Mouse (Mus musculus) spleen, postnatal 36 days (tissue): ENCODE results near the gene Ccr7.

ENCODE experiments used
- DNase-seq, 2 experiments: peaks; one replicate each; pipeline ENCODE4 v3.0.0; 2022; ENCODE audit warnings: low spot score in 2 of 2, mixed read lengths in 1 of 2

Gene Ccr7

DNA sequence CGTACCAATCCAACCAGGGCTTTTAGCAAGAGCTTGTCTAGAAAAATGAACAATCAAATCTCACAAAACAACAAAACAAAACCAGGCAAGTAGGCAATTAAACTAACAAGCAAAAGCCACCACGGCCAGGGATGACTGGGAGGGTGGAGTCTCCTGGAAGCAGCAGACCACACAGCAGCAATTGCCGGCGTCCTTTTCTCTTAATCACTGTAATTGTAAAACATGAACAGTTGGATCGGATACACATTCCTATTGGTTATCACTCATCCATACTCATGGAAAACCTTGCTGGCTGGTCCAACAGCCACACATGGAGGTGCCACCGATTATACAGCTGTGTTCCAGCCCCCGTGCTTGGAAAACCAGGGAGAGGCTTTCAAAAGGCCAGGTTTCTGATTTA, 37.0 kb downstream of the Ccr7 start:
- no peak for DNase-seq

DNA sequence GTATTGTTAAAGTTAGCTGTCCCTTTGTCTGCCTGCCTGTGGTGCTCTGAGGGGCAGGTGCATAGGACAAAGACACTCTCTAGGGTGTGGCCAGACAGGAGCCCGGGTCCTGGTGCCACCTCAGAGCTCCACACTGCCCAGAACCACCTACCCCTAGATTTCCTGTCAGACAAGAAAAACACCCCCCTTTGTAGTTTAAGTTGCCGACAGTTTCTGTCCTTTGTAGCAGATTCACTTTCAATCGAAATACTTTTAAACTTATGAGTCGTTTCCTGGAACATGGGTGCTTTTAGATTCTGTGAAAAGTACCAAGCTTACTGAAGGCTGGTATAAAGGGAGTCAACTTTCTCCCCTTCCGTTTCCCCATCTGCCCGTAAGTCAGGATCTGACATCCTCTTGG, 38.9 kb downstream of the Ccr7 start:
- no peak for DNase-seq

DNA sequence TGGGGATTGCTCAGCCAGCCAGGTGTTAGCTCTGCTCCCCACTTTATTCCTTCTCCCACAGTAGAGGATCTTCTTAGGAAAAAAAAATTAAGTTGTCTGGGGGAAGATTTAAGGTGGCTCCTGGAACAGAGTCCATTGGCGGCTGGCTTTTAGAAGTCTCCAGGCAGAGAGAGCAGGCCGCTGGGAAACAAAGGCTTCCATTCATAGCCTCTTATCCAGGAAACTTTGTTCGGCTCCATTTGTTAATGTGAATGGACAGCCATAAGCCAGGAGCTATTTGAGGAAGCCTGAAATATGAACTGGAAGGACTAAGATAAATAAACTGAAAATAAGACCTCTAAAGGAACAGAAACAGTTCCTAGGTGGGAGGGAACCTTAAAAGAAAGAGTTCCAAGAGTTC, 41.8 kb downstream of the Ccr7 start:
- no peak for DNase-seq

DNA sequence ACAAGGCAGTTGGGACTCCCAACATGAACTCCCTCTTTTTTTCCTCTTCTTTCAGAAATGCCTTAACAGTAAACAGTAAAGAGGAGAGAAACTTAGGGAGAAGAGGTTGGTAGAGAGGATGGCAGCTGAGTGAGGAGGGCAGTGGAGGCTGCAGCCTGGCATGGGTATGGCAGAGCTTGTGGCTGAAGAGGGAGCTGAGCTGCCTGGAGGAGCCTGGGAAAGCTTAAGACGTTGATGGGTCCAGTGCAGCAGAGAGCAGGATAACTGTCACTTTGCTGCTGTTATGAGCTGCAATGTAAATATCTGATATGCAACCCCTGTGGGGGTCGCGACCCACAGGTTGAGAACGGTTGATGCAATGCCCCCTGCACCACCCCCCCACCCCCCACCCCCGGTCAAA, 42.2 kb downstream of the Ccr7 start:
- DNase-seq, result no peak

DNA sequence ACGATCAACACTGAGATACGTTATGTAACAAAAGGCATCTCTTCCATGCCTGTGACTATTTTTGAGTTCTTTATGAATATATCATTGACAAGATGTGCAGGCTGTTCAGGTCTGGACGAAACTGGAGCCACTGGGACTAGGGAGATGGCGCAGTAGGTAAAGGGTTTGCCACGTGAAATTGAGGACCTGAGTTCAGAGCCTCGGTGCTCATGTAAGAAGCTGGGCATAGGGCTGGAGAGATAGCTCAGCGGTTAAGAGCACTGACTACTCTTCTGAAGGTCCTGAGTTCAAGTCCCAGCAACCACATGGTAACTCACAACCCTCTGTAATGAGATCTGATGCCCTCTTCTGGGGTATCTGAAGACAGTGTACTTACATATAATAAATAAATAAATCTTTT, 43.2 kb downstream of the Ccr7 start:
- no peak for DNase-seq

DNA sequence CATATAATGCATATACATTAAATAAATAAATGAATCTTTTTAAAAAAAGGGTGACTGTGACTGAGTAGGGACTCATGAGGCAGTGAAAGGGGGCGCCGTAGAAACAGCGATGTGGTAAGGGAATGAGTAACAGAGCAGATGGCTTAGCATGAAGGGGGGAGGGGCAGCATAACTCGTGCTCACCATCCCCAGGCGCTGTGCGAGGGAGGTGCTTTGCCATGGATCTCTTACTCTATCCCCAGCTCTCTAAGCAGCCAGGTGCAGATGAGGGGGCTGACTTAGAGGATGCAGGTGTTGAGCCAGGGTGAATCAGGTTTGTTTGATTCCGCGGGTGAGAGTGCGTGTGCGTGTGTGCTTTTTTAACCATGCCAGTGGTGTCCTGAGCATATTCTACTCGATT, 43.7 kb downstream of the Ccr7 start:
- DNase-seq, result no peak

DNA sequence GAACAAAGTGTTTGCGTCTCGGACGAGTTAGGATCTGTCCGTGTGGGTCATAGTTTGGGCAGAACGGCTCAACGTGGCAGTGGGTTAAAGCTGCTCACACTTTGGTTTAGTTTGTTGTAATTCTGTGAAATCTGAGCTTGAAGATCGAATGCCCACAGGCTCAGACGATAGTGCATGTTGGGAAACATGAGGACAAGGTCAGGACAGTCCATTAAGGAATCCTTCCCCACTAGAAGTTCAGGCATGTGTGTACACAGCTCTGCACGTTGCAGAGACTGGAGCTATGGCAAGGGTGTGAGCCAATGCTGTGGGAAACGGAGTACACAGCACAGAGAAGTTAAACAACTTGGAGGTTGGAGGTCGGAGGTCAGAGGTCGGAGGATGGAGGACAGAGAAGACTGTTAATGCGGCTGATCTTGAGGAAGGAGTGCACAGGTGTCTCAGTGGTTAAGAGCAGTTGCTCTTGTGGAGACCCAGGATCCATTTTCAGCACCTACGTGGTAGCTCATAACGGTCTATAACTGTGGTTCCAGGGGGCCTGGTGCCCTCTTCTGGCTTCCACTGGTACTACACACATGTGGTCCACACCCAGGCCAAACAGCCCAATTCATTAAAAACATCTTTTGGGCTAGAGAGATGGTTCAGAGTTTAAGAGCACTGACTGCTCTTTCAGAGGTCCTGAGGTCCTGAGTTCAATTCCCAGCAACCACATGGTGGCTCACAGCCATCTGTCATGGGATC, 44.3 kb downstream of the Ccr7 start:
- DNase-seq, result no peak

DNA sequence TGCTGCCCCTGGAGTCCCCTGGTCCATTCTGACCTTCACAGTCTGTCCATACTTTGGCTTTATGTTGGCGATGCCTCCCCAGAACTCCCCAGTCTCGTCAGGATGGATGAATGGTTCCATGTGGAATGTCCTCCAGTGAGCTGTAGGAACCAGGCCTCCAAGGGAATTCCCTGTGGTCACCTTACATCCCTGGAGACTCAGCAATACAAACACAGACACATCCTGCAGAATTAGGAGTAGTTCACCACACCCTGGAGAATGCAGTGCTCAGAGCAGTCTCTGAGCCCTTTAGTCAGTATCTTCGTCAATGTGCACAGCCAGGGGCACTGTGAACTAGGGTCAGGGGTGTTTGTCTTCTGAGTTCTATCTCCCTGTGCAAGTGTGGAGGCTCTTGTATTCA, 46.6 kb downstream of the Ccr7 start:
- DNase-seq, result no peak

DNA sequence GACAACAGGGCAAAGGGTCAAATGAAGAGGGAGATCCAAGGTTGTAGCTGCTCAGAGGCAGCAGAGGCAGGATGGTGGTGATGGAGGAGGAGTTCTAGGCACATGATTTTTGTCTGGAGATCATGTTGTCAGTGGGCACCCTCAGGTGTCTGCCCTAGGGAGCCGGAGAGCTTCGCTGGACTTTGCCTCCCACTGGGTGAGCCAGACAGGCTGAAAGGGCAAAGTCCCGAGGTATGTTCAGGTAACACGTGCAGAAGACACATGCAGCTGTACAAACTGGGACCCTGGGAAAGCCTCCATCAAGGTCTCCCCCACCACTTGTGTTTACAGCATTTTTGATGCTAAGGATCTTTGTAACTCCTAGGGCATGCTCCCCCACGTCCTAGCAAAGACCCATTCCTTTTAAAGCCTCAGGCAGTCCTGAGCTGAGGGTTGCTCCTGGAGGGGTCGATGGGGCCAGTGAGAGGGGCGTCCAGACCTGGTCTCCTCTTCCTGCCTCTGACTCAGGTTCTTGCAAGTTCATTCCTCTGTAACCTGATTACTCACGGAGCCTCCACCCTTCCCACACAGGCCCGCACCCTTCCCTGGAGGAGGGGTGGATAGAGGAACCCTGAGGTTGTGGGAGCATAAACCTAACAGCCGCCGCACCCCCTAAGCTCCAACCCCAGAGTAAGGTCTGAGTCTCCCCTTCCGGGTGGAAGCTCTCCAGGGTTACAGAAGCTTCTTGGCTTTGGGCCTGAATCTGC, 48.7 kb downstream of the Ccr7 start:
- DNase-seq, result no peak

DNA sequence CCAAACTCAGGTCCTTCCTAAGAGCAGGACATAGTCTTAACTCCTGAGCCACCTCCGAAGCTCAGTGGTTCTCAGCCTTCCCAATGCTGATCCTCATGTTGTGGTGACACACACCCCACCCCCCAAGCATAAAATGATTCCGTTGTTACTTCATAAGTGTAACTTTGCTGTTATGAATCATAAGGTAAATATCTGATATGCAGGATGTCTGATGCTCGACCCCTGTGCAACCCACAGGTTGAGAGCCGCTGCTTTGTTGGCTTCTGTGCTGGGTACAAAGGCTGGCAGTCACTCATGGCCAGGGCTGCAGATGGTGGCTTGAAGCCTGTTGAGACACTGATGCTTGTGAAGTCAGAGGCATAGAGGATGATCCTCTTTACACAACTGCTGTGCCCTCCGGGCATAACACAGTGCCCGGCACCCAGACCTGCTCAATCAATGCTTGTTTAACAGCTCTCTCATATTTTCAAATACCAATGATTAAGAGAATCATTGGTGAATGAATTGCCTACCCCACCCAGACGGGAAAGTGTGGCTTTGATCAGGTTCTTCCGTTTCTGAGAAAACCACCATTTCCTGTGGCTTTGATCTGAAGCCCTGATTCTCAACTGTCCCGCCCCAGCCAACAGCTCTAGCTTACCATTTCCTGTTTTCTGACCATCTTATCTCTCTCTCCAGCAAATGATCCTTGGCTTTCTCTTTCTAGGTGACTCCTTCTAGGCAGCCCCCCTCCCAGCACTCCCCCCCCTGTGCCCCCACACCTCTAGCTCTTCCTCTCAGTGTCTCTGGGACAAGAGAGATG, 50.1 kb downstream of the Ccr7 start:
- DNase-seq, result peak; percentile 66 to 71

DNA sequence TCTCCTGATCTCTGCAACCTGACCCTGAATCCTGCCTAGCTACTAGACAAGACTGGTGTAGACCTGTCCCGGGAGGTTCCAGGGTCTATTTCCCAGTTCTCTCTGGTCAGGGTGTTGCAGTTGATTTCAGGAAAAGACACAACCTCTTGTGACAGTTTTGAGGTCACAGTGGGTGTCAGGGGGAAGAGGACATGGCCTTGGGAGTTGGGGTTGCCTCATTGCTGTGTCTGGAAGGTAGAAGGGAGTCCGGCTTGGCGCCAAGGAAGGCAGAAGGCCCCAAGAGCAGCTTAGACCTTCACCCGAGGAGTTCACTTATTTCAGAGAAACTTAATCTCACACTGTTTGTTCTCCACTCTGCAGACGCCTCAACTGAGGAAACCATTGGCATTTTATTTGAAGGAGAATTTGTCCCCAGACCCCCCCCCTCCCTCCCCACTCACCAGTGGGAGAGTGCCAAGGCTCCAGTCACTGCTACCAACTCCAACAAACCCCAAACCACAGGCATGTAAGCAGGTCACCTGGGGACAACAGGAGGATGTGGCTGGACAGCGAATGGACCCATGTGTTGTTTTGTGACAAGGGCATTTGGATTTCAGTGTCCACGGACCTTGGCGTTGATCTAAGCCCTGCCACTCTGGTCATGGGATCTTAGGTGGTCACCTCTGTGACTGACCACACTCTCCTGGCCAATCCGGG, 52.2 kb downstream of the Ccr7 start:
- no peak for DNase-seq

DNA sequence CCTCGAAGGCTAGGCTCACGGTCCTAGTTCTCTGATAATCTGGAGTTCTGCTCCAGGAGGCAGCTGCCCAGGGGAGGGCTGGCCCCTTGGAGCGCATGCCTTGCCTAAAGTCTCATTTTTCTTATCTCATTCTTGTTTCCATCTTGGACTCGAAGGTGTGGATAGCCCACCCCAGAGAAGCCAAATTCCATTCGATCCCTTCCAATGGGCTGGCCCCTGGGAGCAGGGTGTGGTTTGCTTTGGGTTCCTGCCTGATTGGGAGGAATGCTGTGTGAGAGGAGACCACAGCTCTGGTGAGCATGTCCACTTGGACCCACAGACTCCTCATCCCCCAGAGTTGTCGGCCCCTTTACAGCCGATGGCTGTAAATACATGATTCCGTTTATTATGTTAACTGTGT, 53.2 kb downstream of the Ccr7 start:
- DNase-seq, result no peak

DNA sequence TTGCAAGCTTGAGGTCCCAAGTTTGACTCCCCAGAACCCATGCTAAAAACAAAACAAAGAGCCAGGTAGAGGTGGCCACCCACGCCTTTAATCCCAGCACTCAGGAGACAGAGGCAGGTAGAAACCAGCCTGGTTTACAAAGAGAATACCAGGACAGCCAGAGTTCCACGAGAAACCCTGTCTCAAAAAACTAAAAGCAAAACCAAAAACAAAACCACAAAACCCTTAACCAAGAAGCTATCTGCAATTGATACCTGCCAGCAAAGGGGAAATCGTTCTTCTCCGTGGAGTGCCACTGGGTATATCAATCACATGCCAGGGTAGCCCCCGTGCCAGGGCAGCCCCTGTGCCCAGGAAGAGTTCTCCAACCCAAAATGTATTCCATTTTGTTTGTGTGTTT, 54.7 kb downstream of the Ccr7 start:
- no peak for DNase-seq

DNA sequence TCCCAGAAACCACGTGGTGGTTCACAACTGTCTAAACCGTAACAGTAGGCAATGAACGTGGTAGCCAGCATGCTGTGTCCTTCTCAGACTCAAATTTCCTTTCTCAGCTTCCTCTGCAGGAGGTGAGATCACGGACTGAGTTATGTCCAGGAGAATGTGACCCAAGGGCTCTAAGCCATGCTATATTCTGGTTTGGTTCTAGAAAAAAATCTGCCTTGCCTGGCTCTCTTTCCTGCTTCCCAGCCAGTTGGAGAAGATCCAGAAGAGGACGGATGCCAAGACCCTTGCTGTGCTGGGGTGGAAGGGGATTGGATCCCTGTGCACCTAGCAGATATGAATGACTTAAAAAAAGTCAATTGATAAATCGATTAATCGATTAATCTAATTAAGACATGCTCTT, 55.4 kb downstream of the Ccr7 start:
- DNase-seq, result no peak

DNA sequence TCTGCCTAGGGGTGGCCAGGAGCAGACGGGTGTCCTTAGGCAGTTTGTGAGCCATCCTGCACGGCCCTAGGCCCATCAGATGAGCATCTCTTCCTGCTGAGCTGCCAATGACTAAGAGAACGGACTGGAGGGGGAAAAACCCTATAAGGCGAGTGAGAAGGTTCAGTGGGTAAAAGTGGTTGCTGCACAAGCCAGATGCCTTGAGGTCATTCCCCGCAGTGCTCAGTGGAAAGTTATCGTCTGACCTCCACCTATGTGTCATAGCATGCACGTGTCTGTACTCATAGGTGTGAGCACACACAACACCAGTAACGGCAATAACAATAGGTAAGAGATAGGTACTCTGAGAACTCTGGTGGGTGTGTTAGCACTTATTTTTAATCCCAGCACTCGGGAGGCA, 56.0 kb downstream of the Ccr7 start:
- DNase-seq, result no peak

DNA sequence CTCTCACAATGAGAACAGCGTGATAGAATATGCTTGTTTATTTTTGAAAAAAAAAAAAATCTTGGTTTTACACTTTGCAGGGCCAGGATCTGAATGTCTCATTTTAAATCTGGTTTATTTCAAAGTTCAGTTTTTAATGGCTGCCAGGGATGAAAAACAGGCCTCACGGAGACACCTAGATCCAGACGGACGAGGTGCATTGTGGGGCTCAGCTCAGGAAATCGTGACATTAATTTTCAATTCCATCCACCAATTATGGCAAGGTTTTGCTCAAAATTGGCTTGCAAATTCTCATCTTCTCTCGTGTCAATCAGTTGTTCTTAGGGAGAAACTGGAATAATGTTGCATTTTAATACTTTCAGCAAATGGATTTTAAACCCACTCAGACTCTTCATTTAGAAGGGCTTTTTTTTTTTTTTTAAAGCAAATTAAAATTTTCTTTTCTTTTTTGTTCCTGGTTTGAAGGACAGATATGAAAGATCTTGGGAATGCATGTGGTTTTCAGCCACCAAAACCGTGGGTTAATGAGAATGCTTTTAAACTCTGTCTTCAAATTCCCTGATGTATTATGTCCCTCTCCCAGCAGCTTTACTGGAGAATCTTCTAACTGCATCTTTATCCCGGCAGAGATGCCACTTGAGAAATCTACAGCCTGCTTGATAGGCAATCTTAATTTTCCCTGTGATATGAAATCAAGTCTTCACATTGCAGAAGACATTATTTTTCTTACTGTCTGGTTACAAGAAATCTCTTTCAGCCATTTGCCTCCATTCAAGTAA, 57.7 kb downstream of the Ccr7 start:
- DNase-seq, result no peak

DNA sequence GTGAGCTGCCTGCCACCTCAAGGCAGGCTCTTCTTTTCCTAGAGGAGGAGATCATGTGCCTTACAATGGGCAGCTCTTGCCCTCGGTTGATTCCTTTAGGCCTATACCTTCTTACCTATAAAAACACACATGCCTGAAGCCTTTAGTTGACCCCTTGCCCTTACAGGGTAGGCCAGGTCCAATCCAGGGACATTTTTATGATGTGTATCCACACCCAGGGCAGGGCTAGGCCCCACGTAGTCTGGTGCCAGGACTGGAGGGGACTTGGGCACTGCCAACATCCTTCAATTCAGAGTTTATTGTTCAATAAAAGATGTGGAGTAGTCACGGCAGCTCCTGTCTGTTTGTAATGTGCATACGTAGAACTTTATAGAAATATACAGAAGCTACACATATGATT, 58.5 kb downstream of the Ccr7 start:
- DNase-seq, result no peak

DNA sequence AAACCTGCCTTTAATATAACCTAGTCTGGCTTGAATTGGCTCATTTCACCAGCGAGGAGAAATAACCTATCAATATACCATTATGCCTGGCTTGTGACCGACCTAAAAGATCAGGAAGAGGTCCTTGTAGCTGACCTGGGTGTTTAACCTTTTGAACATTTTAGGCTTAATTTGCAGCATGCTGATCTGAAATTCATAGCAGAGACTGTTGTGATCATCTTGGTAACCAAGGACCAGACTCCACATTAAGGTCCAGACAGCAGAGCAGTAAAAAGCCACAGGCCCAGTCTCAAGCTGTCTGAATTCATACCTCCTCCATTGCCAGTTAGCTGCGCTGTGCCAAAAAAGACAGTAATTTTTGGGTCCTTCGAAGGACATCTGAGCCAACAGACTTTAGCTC, 59.1 kb downstream of the Ccr7 start:
- DNase-seq, result no peak

DNA sequence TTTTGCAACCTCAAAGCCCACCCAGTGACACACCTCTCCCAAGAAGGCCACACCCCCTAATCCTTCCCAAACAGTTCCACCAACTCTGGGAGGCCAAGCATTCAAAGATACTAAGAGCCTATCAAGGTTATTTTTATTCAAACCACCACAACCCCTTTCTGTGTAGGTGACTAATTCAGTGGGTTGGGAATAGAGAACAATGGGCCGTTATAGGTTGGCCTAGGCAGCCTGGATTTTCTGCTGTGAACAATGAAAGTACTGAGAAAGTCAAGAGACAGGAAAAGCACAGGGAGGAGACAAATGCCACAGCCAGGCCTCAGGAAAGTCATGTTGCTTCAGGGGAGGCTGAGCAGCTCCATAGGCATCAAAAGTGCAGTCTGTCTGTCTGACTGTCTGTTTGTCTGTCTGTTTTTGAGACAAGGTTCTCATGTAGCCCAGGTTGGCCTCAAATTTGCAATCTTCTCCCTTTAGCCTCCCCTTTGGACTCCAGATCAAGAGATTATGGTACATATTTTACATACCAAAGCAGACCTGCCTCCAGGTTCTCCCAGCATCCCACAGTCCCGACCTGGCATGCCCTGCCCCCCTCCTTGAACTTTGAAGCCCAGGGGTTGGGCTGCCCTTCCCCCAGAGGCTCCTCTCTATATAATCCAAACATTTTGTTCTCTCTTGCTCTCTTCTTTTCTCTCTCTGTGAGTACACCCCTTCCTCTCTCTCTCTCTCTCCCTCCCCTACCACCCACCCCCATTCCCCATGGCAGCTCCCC, 59.8 kb downstream of the Ccr7 start:
- DNase-seq, result no peak
